11 mouse cellular contexts compared by ENCODE assay signal in genomic region chr7:4671956-4672355, GRCm38 (mm10). TPM values are rescaled to one million over a fixed set of nuclear protein-coding genes. Genes with fewer than 3 reads are reported as not detected.
A peak's percentile ranks its signal among the peaks of the same experiment; 100 is the strongest.
DNase-seq lines count a peak whose midpoint lies in the region; ATAC-seq and TF ChIP-seq lines count a peak whose summit lies in the region.
"Had no signal": no experiment of that assay in that cellular context is flagged by ENCODE, and none has a peak within 500 bp of the region (broad histone marks: within the 10 kb centered on the region; RNA-seq: fewer than 3 reads in every experiment).

No protein-coding gene starts in this region.

- WGBS in limb, embryonic 12.5 days: 59% methylated on average over 4 of the region's 4 CpGs
- 25% methylated on average over 4 of the region's 4 CpGs for WGBS in neural tube, embryonic 14.5 days
- WGBS in thymus, adult 2 months: 91% methylated on average over 4 of the region's 4 CpGs

- no peak for TF ChIP-seq POLR2A in thymus, adult 2 months (IDR thresholded peaks at IDR 0.05; ENCODE audit: control insufficient read depth, extremely low read depth, insufficient read depth, low read length, poor library complexity)

- H3K4me3 ChIP-seq in limb, embryonic 12.5 days (replicated peaks): no peak overlapping the region
- no peak overlapping the region for H3K4me3 ChIP-seq in neural tube, embryonic 14.5 days (ENCODE audit: low read depth, low read length)
- no peak overlapping the region for H3K4me3 ChIP-seq in thymus, adult 2 months (ENCODE audit: control insufficient read depth, insufficient read depth, low read length)
- H3K4me3 ChIP-seq: embryonic facial prominence, embryonic 12.5 days had no signal

- H3K4me2 ChIP-seq in limb, embryonic 12.5 days: no peak overlapping the region
- no peak overlapping the region for H3K4me2 ChIP-seq in neural tube, embryonic 14.5 days (ENCODE audit: low read depth, low read length)
- H3K4me2 ChIP-seq: embryonic facial prominence, embryonic 12.5 days; heart, embryonic 11.5 days had no signal

- H3K9ac ChIP-seq in limb, embryonic 12.5 days (replicated peaks): no peak overlapping the region
- no peak overlapping the region for H3K9ac ChIP-seq in neural tube, embryonic 14.5 days (replicated peaks; ENCODE audit: low read depth, low read length)

- no peaks in the 10 kb centered on the region for H3K4me1 ChIP-seq in limb, embryonic 12.5 days (replicated peaks)
- H3K4me1 ChIP-seq in neural tube, embryonic 14.5 days (ENCODE audit: control insufficient read depth, insufficient read depth, low read length): no peaks in the 10 kb centered on the region
- H3K4me1 ChIP-seq in thymus, adult 2 months (replicated peaks; ENCODE audit: control insufficient read depth, insufficient read depth, low read length): peaks cover 17% of the 10 kb centered on the region
- H3K4me1 ChIP-seq: embryonic facial prominence, embryonic 12.5 days had no signal

- no peaks in the 10 kb centered on the region for H3K27me3 ChIP-seq in limb, embryonic 12.5 days
- H3K27me3 ChIP-seq in neural tube, embryonic 14.5 days (ENCODE audit: control insufficient read depth, insufficient read depth, low read length): no peaks in the 10 kb centered on the region
- H3K27me3 ChIP-seq in thymus, adult 2 months (ENCODE audit: control insufficient read depth, insufficient read depth, low read length): no peaks in the 10 kb centered on the region
- H3K27me3 ChIP-seq: embryonic facial prominence, embryonic 12.5 days; Patski had no signal

- no peaks in the 10 kb centered on the region for H3K9me3 ChIP-seq in limb, embryonic 12.5 days
- H3K9me3 ChIP-seq in neural tube, embryonic 14.5 days (ENCODE audit: control insufficient read depth, low read length): no peaks in the 10 kb centered on the region
- H3K9me3 ChIP-seq: embryonic facial prominence, embryonic 12.5 days had no signal

- DNase-seq in kidney, adult 11 months: peak; percentile 55
- DNase-seq in kidney, postnatal 4 days: no peak
- DNase-seq in embryo, embryonic 10.5 days (ENCODE audit: low spot score): peak; percentile 27
- DNase-seq in thymus, postnatal 4 days: no peak
- no peak for DNase-seq in thymus, adult 2 months

- H3K27ac ChIP-seq in limb, embryonic 12.5 days: 0 out of 2 replicates have a peak overlapping the region, but pooled peaks have one; percentile 37
- peak overlapping the region; percentile 40; the same call in 1 of the 2 replicates for H3K27ac ChIP-seq in neural tube, embryonic 14.5 days (ENCODE audit: low read depth, low read length)
- H3K27ac ChIP-seq in thymus, adult 2 months (ENCODE audit: control insufficient read depth, insufficient read depth, low read length): no peak overlapping the region
- H3K27ac ChIP-seq: embryonic facial prominence, embryonic 12.5 days had no signal

- no peak; the same call in 1 of the 2 replicates for ATAC-seq in limb, embryonic 12.5 days (ENCODE audit: insufficient number of reproducible peaks, insufficient read depth, low FRiP score, low TSS enrichment, low read depth)
- ATAC-seq in neural tube, embryonic 14.5 days (ENCODE audit: low read depth): peak; percentile 95
- ATAC-seq in activated CD4-positive, CD25-positive, alpha-beta regulatory T cell, adult 4 months: no peak
- ATAC-seq: Patski had no signal

- H3K36me3 ChIP-seq in limb, embryonic 12.5 days: peaks cover 83% of the 10 kb centered on the region
- peaks cover 30% of the 10 kb centered on the region for H3K36me3 ChIP-seq in neural tube, embryonic 14.5 days (ENCODE audit: control insufficient read depth, insufficient read depth, low read length)
- H3K36me3 ChIP-seq in thymus, adult 2 months (ENCODE audit: control insufficient read depth, insufficient read depth, low read length): no peaks in the 10 kb centered on the region

- TF ChIP-seq CTCF in thymus, adult 2 months (IDR thresholded peaks at IDR 0.05; ENCODE audit: borderline replicate concordance, control insufficient read depth, extremely low read depth, insufficient read depth, low read length, poor library complexity): no peak

RNA-seq across cellular contexts. Expression of gene Hspbp1, which starts 12.9 kb away (rescaled TPM):
- 107 and 111 TPM in 2 replicates for polyA plus RNA-seq in limb, embryonic 12.5 days (2016; fragmentation: Nextera tagmentation; extraction: Ambion mirVana)
- polyA plus RNA-seq in neural tube, embryonic 14.5 days (2014; fragmentation: Nextera tagmentation; extraction: Ambion mirVana): 141 and 143 TPM in 2 replicates
- polyA plus RNA-seq in activated CD4-positive, CD25-positive, alpha-beta regulatory T cell, adult 4 months (2017; shearing (Covaris generic)): 10 to 100 TPM; 38.9 to 60.9 TPM
- polyA plus RNA-seq in thymus, adult 2 months (2012; rRNA removed): 53.0 and 55.4 TPM in 2 replicates

RNA-seq across cellular contexts. Expression of gene Ppp6r1, which starts 13.1 kb away (rescaled TPM):
- 10.6 and 14.8 TPM in 2 replicates for polyA plus RNA-seq in limb, embryonic 12.5 days (2016; fragmentation: Nextera tagmentation; extraction: Ambion mirVana)
- polyA plus RNA-seq in neural tube, embryonic 14.5 days (2014; fragmentation: Nextera tagmentation; extraction: Ambion mirVana): 6.1 and 10.9 TPM in 2 replicates
- 10 to 100 TPM; 10.6 to 11.1 TPM for polyA plus RNA-seq in activated CD4-positive, CD25-positive, alpha-beta regulatory T cell, adult 4 months (2017; shearing (Covaris generic))
- polyA plus RNA-seq in thymus, adult 2 months (2012; rRNA removed): 419 and 475 TPM in 2 replicates

RNA-seq across cellular contexts. Expression of gene Brsk1, which starts 18.4 kb away (rescaled TPM):
- 2.4 and 3.6 TPM in 2 replicates for polyA plus RNA-seq in limb, embryonic 12.5 days (2016; fragmentation: Nextera tagmentation; extraction: Ambion mirVana)
- polyA plus RNA-seq in neural tube, embryonic 14.5 days (2014; fragmentation: Nextera tagmentation; extraction: Ambion mirVana): 10.1 and 12.9 TPM in 2 replicates
- not detected for polyA plus RNA-seq in activated CD4-positive, CD25-positive, alpha-beta regulatory T cell, adult 4 months (2017; shearing (Covaris generic))
- 0.71 and 0.84 TPM in 2 replicates for polyA plus RNA-seq in thymus, adult 2 months (2012; rRNA removed)

RNA-seq across cellular contexts. Expression of gene Tmem86b, which starts 40.7 kb away (rescaled TPM):
- polyA plus RNA-seq in limb, embryonic 12.5 days (2016; fragmentation: Nextera tagmentation; extraction: Ambion mirVana): 1.9 and 2.4 TPM in 2 replicates
- 3.3 and 3.4 TPM in 2 replicates for polyA plus RNA-seq in neural tube, embryonic 14.5 days (2014; fragmentation: Nextera tagmentation; extraction: Ambion mirVana)
- 1 to 10 TPM; 3.0 to 4.1 TPM for polyA plus RNA-seq in activated CD4-positive, CD25-positive, alpha-beta regulatory T cell, adult 4 months (2017; shearing (Covaris generic))
- 103 and 113 TPM in 2 replicates for polyA plus RNA-seq in thymus, adult 2 months (2012; rRNA removed)

RNA-seq across cellular contexts. Expression of gene Tmem150b, which starts 53.1 kb away (rescaled TPM):
- polyA plus RNA-seq in limb, embryonic 12.5 days (2016; fragmentation: Nextera tagmentation; extraction: Ambion mirVana): 0.13 and 0.26 TPM in 2 replicates
- 0.19 TPM in 2 replicates for polyA plus RNA-seq in neural tube, embryonic 14.5 days (2014; fragmentation: Nextera tagmentation; extraction: Ambion mirVana)
- not detected for polyA plus RNA-seq in activated CD4-positive, CD25-positive, alpha-beta regulatory T cell, adult 4 months (2017; shearing (Covaris generic))
- 2.2 and 3.7 TPM in 2 replicates for polyA plus RNA-seq in thymus, adult 2 months (2012; rRNA removed)
- polyA plus RNA-seq: heart, embryonic 11.5 days had no signal

Comparison
In these comparisons a context has a peak if more than half of its experiments do, and no peak if none do; other contexts are left out.
1. DNase-seq: peak in kidney, adult 11 months (single experiment) and embryo, embryonic 10.5 days (single experiment); none in kidney, postnatal 4 days (0 of 2), thymus, postnatal 4 days (single experiment) and thymus, adult 2 months (single experiment).
2. RNA of gene Ppp6r1, which starts 13.1 kb away (polyA plus RNA-seq): 419 to 475 TPM in thymus, adult 2 months; 10.6 to 11.1 TPM in activated CD4-positive, CD25-positive, alpha-beta regulatory T cell, adult 4 months, 6.1 to 10.9 TPM in neural tube, embryonic 14.5 days and 10.6 to 14.8 TPM in limb, embryonic 12.5 days; every median in the first group is over 10 times any median in the second.